Mouse (Mus musculus): ENCODE data around the gene Golga1.

Golga1 gene

DNA sequence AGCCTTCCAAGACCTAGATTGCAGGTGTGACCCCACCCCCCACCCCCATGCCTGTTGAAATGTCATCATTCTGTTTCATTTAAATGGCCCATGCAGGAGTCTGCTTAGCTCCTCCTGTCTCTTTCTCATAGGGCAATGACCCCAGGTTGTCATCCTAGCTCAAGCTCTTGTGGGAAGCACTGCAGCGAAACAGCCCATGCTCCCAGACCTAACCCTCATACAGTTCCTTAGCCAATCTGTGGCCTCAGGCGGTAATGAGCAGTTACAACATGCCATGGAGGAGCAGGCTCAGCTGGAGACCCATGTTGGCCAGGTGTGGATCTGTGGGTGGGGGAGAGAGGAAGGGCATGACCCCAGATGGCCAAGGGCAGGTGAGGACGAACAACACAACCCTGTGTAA lies 90.2 kb downstream of the Golga1 start:
- peak; percentile 32 for DNase-seq (ENCODE audit: low read depth, low spot score)

DNA sequence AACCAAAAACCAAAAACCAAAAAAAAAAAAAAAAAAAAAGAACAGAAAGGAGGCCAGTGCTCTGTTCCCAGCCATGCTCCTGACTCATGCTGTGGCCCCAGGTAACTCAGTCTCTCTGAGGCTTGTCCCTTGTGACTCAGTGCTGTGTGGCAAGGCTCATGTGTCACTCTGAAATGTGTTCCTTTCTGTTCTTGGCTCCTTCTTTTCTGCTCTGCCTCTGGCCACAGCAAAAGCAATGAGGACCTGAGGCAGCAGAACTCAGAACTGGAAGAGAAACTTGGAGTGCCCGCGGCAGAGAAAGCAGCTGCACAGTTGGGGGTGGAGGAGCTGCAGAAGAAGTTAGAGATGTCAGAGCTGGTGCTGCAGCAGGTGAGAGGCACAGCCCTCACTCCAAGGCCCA lies 91.2 kb downstream of the Golga1 start:
- DNase-seq (ENCODE audit: low read depth, low spot score) = no peak

GRCm38 (mm10) chr2:38973701-38974100 lies 91.6 kb downstream of the Golga1 start:
- no peak for DNase-seq (ENCODE audit: low read depth, low spot score)

DNA sequence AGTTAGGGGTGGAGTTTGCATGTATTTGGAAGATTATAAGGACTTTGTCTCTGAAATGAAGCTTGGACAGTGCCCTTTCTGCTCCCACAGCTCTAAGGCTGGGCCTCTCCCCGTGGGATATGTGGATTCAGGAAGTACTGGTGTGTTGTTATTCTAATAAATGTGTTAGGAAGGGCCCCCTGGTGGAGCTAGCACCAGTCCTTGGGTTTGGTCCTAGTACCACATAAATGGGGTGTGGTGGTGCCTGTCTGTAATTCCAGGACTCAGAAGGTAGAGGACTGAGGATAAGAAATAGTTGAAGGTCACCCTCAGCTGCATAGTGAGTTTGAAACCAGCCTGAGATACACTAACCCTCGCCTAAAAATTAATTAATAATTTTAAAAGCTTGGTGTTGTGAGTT lies 92.1 kb downstream of the Golga1 start:
- DNase-seq (ENCODE audit: low read depth, low spot score) = peak; percentile 55

DNA sequence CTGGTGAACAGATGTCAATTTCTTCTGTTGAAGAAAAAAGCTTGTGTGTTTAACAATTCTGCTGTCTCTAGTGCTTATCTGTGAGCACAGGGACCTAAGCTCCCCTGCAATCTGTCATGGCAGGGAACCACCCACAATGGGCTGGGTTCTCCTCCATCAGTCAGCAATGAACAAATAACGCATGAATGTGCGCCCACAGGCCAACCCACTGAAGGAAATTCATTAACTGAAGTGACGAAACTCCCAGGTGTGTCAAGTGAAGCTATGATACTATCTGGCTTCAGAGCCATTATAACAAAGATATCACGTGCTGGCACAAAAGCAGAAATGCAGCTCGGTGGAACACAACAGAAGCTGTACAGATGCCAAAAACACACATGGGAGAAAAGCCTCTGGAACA lies 95.3 kb downstream of the Golga1 start:
- no peak for DNase-seq (ENCODE audit: low read depth, low spot score)

DNA sequence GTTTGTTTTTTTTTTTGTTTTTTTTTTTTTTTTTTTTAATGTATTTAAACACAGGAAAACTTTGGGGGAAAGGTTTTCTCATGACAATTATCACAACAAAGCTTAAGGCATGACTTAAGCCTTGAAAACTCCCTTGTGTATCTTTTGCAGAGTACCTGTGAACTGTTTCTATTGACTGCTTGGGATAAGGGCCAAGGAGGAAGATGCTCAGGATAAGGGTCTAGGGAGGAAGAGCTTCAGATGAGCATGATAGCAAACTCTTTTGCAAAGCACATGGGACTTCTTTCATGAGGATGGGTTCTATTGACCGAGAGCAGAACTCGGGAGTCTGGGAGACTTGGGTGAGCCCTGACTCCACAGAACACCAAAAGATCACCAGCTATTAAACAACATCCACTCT lies 95.7 kb downstream of the Golga1 start:
- no peak for DNase-seq (ENCODE audit: low read depth, low spot score)

Measured in R1 (cell line).